Mouse (Mus musculus) embryo, embryonic 11.5 days (tissue): Measurements from ENCODE around the gene Ap1g1.
A peak's percentile ranks its signal among the peaks of the same experiment; 100 is the strongest.
"Not testable (repeated sequence)": the region's sequence is repeated elsewhere in the genome, so short reads cannot be mapped to it uniquely, and the experiment has no call there.

ENCODE experiments used
- DNase-seq: peaks from one replicate; pipeline ENCODE4 v3.0.0-alpha.2; 2012; ENCODE audit warnings: low read depth, low spot score

The Ap1g1 gene

DNA sequence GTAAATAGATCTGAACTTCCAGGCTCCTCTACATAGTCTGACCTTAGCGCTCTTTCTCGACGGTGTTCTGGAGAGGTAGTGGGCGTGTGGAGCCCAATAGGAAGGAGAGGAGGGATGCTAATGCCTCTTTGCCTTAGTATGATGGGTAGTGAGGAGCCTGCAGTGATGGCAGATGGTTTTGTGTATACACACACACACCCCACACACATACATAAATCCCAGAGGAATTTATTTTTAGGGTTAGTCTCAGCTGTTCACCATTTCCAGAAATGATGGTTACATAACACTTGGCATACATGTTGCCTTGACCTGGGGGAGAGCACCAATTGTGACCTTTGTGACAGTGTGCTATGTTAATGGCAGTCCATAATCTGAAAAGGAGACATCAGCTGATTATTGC is 87.2 kb downstream of the Ap1g1 start:
- no peak for DNase-seq

DNA sequence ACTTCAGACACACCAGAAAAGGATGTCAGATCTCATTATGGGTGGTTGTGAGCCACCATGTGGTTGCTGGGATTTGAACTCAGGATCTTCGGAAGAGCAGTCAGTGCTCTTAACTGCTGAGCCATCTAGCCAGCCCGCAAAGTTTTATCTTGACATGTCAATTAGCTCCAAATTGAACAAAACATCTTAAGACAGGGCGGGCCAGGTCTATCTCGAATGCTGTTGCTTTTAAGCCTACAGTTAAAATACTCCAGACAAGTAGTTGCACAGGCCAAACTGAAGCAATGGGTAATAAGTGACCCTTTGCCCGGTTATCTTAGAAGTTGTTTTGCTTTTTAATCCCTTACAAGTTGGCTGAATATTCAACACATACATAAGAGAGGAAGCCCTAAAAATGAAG is 88.3 kb downstream of the Ap1g1 start:
- no peak for DNase-seq

DNA sequence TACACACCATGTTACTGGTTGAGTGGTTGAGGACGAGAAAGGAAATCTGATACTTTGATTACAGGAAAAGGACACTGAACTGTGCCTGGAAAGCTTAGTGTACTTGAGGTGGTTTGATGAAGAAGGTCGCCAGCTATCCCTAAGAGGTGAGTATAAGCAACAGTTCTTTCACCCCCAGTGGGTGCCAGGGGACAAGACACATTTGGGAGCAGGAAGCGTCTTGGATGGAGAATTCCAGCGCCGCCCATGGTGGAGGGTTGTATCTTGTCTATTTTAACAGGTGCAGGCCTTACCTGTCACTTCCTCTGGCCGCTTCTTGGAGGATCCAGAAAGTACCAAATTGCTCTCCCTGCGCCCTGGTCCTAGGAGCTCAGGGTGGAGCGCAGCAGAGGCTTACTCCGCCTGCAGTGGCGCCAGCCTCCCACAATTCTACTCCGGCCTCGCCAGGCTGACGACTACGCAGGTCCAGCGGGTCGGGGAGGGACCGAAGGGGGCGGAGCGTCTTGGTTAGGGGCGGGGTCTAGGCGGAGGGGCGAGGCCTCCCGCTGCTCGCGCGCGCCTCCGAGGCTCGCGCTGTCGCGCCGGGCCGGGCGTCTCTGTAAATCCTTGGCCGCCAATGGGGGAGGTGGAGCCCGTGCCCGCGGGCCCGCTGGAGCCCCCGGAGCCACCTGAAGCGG is 89.8 kb downstream of the Ap1g1 start, which contains the start of gene Phlpp2:
Phlpp2 (plus strand) TSS at position 540 of the 677 bp plus-strand sequence.
- DNase-seq: peak; percentile 89

GRCm38 (mm10) chr8:109868680-109869361 is 90.5 kb downstream of the Ap1g1 start:
- peak; percentile 37 for DNase-seq

GRCm38 (mm10) chr8:109871056-109871455 is 92.7 kb downstream of the Ap1g1 start:
- no peak for DNase-seq

DNA sequence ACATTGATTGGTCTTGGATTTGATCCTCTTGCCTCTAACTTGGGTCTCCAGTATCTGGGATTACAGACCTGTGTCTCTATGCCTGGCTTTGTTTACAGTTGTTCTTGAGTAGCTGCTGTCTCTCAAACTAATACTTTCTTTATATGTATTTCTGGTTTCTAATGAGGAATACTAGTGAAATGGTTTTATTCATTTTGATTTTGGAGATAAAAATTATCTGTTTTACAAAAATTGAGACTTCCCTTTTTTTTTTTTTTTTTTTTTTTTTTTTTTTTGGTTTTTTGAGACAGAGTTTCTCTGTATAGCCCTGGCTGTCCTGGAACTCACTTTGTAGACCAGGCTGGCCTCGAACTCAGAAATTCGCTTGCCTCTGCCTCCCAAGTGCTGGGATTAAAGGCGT is 95.4 kb downstream of the Ap1g1 start:
- DNase-seq: not testable (repeated sequence)

- DNase-seq: no peak
Observed at GRCm38 (mm10) chr8:109880012-109880662, 101.8 kb downstream of the Ap1g1 start.

GRCm38 (mm10) chr8:109885294-109885693 is 106.9 kb downstream of the Ap1g1 start:
- no peak for DNase-seq

DNA sequence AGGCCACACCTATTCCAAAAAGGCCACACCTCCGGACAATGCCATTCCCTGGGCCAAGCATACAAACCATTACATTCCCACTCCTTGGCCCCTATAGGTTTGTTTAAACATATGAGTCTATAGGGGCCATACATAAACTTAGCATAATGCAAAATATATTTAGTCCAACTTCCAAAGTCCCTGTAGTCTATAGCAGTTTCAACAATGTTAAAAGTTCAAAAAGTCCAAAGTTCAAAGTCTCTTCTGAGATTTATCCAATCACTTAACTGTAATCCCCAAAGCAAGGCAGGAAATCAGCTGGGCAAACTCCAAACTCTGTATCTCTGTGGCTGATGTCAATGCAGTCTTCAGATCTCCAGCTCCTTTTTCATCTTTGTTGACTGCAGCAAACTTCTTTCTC is 110.9 kb downstream of the Ap1g1 start:
- DNase-seq: no peak

DNA sequence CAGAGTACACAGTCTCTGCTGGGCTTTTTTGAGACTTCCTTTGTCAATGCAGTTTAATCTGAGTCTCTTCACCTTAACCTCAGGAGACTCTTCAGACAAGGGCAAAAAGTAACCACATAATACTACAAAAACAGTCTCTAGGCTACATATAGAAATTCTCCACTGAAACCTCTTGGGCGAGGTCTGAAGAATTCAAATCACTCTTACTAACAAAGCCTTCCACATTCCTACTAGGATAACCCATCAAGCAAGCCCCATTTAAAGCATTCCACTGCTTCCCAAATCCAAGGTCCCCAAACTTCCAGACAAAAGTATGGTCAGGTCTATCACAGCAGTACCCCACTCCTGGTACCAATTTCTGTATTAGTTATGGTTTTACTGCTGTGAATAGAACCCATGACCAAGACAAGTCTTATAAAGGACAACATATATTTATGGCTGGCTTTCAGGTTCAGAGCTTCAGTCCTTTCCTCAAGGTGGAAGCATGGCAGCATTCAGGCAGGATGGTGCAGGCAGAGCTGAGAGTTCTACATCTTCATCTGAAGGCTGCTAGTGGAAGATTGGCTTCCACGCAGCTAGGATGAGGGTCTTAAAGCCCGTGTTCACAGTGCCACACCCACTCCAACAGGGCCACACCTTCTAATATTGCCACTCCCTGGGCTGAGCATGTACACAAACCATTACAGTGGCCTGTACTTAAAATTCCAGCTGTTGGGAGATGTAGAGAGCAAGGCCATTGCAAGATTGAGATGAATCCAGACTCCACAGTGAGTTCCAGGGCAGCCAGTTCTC is 112.6 kb downstream of the Ap1g1 start:
- no peak for DNase-seq

- no peak for DNase-seq
Observed at GRCm38 (mm10) chr8:109894636-109895035, 116.3 kb downstream of the Ap1g1 start.

DNA sequence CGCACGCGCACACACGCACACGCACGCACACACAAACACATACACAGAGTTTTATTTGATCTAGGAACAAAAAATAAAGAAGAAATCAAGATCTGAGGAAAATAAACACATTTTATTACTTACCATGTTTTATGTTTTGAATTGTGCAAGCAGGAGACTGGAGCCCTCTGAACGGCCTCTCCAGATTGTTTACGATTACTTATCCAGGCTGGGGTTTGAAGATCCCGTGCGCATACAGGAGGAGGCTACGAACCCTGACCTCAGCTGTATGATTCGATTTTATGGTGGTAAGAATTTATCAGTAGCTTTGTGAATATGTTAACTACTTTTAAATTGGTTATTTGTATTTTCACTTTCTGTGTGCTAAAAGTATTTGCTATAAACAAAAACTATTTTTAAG is 117.0 kb downstream of the Ap1g1 start:
- no peak for DNase-seq

DNA sequence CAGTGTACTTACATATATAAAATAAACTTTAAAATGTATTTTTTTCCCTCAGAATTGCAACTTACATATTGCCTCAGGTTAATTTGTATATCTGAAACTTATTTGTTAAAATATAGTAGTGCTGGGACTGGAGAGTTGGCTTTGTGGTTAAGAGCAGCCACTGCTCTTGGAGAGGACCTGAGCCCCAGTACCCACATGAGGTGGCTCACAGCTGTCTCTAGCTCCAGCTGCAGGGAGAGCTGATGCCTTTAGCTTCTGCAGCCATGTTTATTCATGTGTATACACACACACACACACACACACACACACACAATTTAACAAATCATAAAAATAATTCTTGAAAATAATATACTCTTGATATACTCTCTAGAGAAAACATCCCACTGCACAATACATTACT is 124.0 kb downstream of the Ap1g1 start:
- DNase-seq: no peak

GRCm38 (mm10) chr8:109903909-109904469 is 125.6 kb downstream of the Ap1g1 start:
- DNase-seq: no peak

DNA sequence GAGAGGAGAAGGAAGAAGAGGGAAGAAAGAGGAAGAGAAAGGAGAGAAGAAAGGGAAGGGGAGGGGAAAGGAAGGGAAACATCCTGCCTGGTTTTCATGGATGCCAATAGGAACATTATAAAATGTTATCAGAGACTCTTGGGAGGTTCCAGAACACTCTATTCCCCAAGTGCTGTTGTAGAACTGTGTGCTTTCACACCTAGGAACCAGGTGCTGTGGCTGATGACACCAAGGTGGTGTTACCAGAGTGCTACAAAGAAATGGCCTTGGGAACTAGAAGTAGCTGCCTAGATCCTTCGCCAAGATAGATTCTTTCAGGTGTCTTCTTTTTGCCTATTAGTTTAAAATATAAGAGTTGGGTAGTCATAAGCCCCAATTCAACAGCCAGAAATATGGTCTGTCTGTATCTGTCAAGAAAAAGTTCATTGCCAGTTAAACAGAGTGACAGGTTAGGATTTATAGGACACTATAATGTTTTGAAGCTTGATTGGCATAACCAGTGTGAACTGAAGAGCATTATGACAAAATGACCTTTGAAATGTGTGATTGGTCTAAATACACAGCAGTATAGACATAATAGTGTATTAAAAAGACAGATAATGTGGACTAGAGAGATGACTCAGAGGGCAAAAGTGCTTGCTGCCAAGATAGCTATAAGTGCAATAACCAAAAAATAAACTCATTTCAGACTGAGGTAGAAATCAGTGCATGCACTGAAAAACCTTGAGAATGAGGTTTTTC is 126.7 kb downstream of the Ap1g1 start:
- no peak for DNase-seq

DNA sequence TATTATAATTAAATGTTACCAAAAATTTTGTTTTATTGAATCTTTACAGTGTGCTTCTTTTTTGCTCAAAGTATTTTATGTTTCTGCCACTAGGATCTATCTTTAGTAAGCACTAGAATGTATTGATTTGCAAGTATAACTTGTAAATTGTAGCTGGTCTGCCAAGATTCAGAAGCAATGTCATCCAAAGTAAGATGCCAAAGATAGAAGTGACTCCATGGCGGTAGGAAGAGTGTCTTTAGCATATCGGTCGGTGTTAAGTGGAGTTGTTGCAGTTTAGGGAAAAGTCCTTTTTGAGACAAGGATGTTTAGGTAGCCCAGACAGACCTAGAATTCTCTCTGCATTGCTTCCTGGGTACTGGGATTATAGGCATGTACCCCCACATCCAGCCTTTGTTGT is 128.6 kb downstream of the Ap1g1 start:
- DNase-seq: no peak

DNA sequence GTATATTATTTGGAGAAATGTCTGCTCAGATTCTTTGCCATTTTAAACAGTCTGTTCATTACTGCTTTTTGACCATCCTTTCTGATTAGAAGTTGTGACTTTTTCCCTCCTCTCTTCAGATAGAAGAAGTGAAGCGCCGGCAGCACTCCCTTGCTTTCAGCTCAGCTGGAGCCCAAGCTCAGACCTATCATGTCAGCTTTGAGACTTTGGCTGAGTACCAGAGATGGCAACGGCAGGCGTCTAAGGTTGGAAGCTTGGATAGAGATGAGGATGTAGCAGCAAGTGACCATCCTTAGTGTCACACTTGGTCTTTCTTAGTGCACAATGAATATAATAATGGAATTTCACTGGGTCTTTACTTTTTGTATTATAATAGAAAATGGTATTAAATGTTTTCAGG is 129.0 kb downstream of the Ap1g1 start:
- no peak for DNase-seq
